ENCODE assay signal across 11 mouse cellular contexts in the genomic region with DNA sequence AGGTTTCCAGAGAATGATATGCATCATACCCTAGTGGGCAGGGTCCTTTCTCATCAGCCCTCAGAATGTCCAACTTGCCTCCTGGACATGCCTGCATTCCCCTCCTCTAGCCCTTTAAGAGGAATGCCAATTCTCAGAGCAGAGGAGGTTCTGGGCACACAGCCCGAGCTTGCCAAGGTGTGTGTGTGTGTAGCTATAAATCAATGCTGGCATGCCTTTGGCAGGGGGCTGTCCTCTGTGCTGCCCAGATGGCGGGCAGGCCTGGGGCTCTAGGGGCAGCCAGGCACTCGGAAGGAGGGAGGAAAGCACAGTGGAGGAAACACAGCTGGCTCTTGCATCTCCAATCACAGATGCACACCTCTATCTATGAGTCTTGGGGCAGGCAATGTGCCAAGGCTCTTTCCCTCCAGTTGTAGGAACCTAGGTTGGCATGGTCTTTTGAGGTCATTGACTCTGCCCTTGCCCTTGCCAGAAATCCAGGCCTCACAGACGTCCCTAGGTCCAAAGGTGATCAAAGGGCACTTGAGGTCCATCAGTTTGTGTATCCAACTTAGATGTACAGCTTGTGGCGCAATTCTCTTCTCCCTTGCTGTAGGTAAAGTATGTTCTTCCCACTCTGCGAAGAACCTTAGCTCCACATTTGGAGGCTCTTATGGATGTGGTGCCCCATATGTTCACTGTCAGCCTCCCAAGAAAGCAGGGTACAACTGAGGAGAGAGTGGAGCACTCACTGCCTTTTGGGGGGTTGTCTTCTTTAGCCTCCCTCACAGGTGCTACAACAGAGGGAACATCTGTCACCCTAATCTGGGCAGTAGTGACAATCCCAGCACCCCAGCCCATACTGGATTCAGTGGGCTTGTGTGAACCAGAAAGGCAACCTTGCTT.
DNase-seq lines count a peak whose midpoint lies in the region; ATAC-seq lines count a peak whose summit lies in the region.
"Had no signal": no experiment of that assay in that cellular context is flagged by ENCODE, and none has a peak within 500 bp of the region (broad histone marks: within the 10 kb centered on the region; RNA-seq: fewer than 3 reads in every experiment).

No protein-coding gene starts in this region.

- H3K4me2 ChIP-seq in hindbrain, embryonic 14.5 days (replicated peaks) = no peak overlapping the region
- no peak overlapping the region for H3K4me2 ChIP-seq in hindbrain, embryonic 11.5 days (replicated peaks; ENCODE audit: low read depth, low read length)
- H3K4me2 ChIP-seq: limb, embryonic 15.5 days; midbrain, embryonic 15.5 days had no signal

- H3K36me3 ChIP-seq in hindbrain, embryonic 14.5 days (replicated peaks; ENCODE audit: control insufficient read depth, insufficient read depth) = peaks cover 2% of the 10 kb centered on the region; the same call in 1 of the 2 replicates
- H3K36me3 ChIP-seq in hindbrain, embryonic 11.5 days (ENCODE audit: control insufficient read depth, insufficient read depth, low read length) = no peaks in the 10 kb centered on the region
- H3K36me3 ChIP-seq: limb, embryonic 15.5 days; midbrain, embryonic 15.5 days had no signal

- peak; percentile 38; the same call in 1 of the 2 replicates for ATAC-seq in hindbrain, embryonic 14.5 days (ENCODE audit: low FRiP score)
- no peak for ATAC-seq in hindbrain, embryonic 11.5 days (ENCODE audit: low FRiP score)
- ATAC-seq in megakaryocyte-erythroid progenitor cell, adult 5-6 weeks (replicated peaks; ENCODE audit: low FRiP score, low TSS enrichment, poor library complexity, severe bottlenecking) = no peak
- ATAC-seq: midbrain, embryonic 15.5 days had no signal

- H3K4me3 ChIP-seq in hindbrain, embryonic 14.5 days (replicated peaks; ENCODE audit: low read length) = no peak overlapping the region
- H3K4me3 ChIP-seq in hindbrain, embryonic 11.5 days (ENCODE audit: low read depth, low read length) = no peak overlapping the region
- H3K4me3 ChIP-seq: limb, embryonic 15.5 days; midbrain, embryonic 15.5 days had no signal

- peaks cover 27% of the 10 kb centered on the region for H3K4me1 ChIP-seq in hindbrain, embryonic 14.5 days (replicated peaks; ENCODE audit: control insufficient read depth, insufficient read depth, low read length)
- H3K4me1 ChIP-seq in hindbrain, embryonic 11.5 days (replicated peaks; ENCODE audit: control insufficient read depth, insufficient read depth, low read length) = 0 out of 2 replicates have a peak, but pooled peaks cover 5% of the 10 kb centered on the region

- WGBS in hindbrain, embryonic 14.5 days = 50% methylated on average over 6 of the region's 6 CpGs
- WGBS in hindbrain, embryonic 11.5 days = 67% methylated on average over 6 of the region's 6 CpGs

- no peak for DNase-seq in hindbrain, embryonic 14.5 days (ENCODE audit: low spot score)
- no peak for DNase-seq in hindbrain, embryonic 11.5 days (ENCODE audit: low spot score)
- peak; percentile 19 for DNase-seq in right cerebral cortex, postnatal 14 days
- DNase-seq in right cerebral cortex, postnatal 4 days = no peak
- DNase-seq in kidney, adult 8-10 months = peak; percentile 58 to 79
- DNase-seq in right cerebral cortex, postnatal 25 days = peak; percentile 40
- DNase-seq in layer of hippocampus, adult 18-20 months (ENCODE audit: low spot score in 2 of 2) = no peak
- DNase-seq: heart, postnatal 4 days had no signal

- H3K27me3 ChIP-seq in hindbrain, embryonic 14.5 days (ENCODE audit: control insufficient read depth, insufficient read depth, low read length) = peaks cover 32% of the 10 kb centered on the region
- peaks cover 38% of the 10 kb centered on the region for H3K27me3 ChIP-seq in hindbrain, embryonic 11.5 days (ENCODE audit: control insufficient read depth, insufficient read depth, low read length)

- H3K9ac ChIP-seq in hindbrain, embryonic 14.5 days = no peak overlapping the region
- no peak overlapping the region for H3K9ac ChIP-seq in hindbrain, embryonic 11.5 days (ENCODE audit: low read depth, low read length)
- H3K9ac ChIP-seq: limb, embryonic 15.5 days; midbrain, embryonic 15.5 days had no signal

- H3K9me3 ChIP-seq in hindbrain, embryonic 14.5 days (ENCODE audit: control insufficient read depth, low read length) = no peaks in the 10 kb centered on the region
- no peaks in the 10 kb centered on the region for H3K9me3 ChIP-seq in hindbrain, embryonic 11.5 days (ENCODE audit: control insufficient read depth, low read length)
- H3K9me3 ChIP-seq: limb, embryonic 15.5 days; midbrain, embryonic 15.5 days had no signal

- H3K27ac ChIP-seq in hindbrain, embryonic 14.5 days = no peak overlapping the region; the same call in 1 of the 2 replicates
- H3K27ac ChIP-seq in hindbrain, embryonic 11.5 days (ENCODE audit: low read depth, low read length) = no peak overlapping the region
- H3K27ac ChIP-seq: limb, embryonic 15.5 days; midbrain, embryonic 15.5 days had no signal

Comparison
In these comparisons a context has a peak if more than half of its experiments do, and no peak if none do; other contexts are left out.
1. DNase-seq: peak in right cerebral cortex, postnatal 14 days (single experiment), kidney, adult 8-10 months (2 of 2) and right cerebral cortex, postnatal 25 days (single experiment); none in hindbrain, embryonic 14.5 days (single experiment), hindbrain, embryonic 11.5 days (single experiment), right cerebral cortex, postnatal 4 days (single experiment) and layer of hippocampus, adult 18-20 months (0 of 2).